Mouse (Mus musculus) E14TG2a.4 (cell line): ENCODE results near the gene N4bp3.

Experiments
- CTCF ChIP-seq: conservative IDR thresholded peaks from 2 replicates; pipeline ENCODE4 v1.5.1; 2014; ENCODE audit warnings: low read length
- NANOG ChIP-seq: IDR thresholded peaks from 2 replicates; pipeline ENCODE4 v1.6.1; 2014; ENCODE audit warnings: borderline replicate concordance, low read length, mixed read lengths
- POU5F1 ChIP-seq: IDR thresholded peaks from 2 replicates; pipeline ENCODE4 v1.6.1; 2014; ENCODE audit warnings: low read length, borderline replicate concordance

DNA sequence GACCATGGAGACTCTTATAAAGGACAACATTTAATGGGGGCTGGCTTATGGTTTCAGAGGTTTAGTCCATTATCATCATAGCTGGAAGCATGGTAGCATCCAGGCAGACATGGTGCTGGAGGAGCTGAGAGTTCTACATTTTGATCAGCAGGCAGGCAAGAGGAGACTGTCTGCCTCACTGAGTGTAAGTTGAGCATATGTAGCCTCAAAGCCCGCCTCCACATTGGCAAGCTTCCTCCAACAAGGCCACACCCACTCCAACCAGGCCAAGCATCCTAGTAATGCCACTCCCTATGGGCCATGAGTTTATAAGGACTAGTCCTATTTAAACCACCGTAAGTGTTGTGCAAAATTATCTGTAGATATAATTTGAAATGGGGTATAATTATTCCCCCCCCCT lies 20.7 kb upstream of the N4bp3 start:
- TF ChIP-seq CTCF, result no peak
- no peak for TF ChIP-seq NANOG
- no peak for TF ChIP-seq POU5F1
